Mouse (Mus musculus): ENCODE measurements around the gene Arhgap32.

DNA sequence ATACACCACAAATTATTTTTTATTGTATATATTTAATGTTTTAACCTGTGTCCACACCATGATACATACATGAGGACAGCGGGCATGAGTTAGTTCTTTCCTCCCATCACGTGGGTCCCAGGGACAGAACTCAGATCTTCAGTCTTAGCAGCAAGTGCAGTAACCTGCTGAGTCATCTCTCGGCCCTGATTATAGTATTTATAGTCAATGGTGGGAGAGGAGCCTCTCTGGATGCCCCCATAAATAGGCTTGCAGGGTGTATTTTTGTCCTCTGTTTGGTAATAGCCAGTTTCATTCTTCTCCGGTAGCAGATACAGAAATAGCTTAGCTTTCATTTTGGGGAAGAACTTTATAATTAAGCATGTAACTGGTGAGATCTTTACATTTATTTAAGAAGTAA is 103.5 kb downstream of the Arhgap32 start:
- TF ChIP-seq CTCF (IDR thresholded peaks at IDR 0.05; ENCODE audit: low read depth) (no peak), EP300 (optimal IDR thresholded peaks at IDR 0.05) (no peak)
